Mouse (Mus musculus) forebrain, embryonic 16.5 days (tissue): ENCODE data around the gene Il1f8. TPM values are rescaled to one million over a fixed set of nuclear protein-coding genes. Genes with fewer than 3 reads are reported as not detected.

ENCODE experiments used
- ATAC-seq: fragments of 200-750 bp; cut with Nextera tagmentation; 2 replicates; pipeline ENCODE4 v1.8.0; 2017; ENCODE audit warnings: mild to moderate bottlenecking, moderate library complexity
- H3K27ac ChIP-seq: fragments of 300-500 bp; sonication (generic); 2 replicates; pipeline ENCODE4 v1.5.1; 2014; ENCODE audit warnings: low read length, control low read depth
- H3K27me3 ChIP-seq: fragments of 300-500 bp; sonication (generic); replicated peaks from 2 replicates; pipeline ENCODE4 v1.6.1; 2014; ENCODE audit warnings: low read length; ENCODE audit not compliant: control insufficient read depth, insufficient read depth
- H3K36me3 ChIP-seq: fragments of 300-500 bp; sonication (generic); 2 replicates; pipeline ENCODE4 v1.6.1; 2014; ENCODE audit not compliant: control insufficient read depth, insufficient read depth
- H3K4me1 ChIP-seq: fragments of 300-500 bp; sonication (generic); replicated peaks from 2 replicates; pipeline ENCODE4 v1.6.1; 2014; ENCODE audit warnings: low read length; ENCODE audit not compliant: control insufficient read depth, insufficient read depth
- H3K4me2 ChIP-seq: fragments of 300-500 bp; sonication (generic); 2 replicates; pipeline ENCODE4 v1.6.1; 2014; ENCODE audit warnings: mild to moderate bottlenecking, low read length, control low read depth
- H3K4me3 ChIP-seq: fragments of 300-500 bp; sonication (generic); replicated peaks from 2 replicates; pipeline ENCODE4 v1.5.1; 2014; ENCODE audit warnings: mild to moderate bottlenecking, low read length, control low read depth
- H3K9ac ChIP-seq: fragments of 300-500 bp; sonication (generic); replicated peaks from 2 replicates; pipeline ENCODE4 v1.6.1; 2014; ENCODE audit warnings: low read depth, low read length, control low read depth
- H3K9me3 ChIP-seq: fragments of 300-500 bp; sonication (generic); 2 replicates; pipeline ENCODE4 v1.6.1; 2016; ENCODE audit warnings: low read length; ENCODE audit not compliant: control insufficient read depth
- WGBS: fragments of 180-500 bp; shearing (Covaris S2); extraction: QIAGEN DNeasy Blood & Tissue Kit; methylation state at CpG from one replicate; pipeline ENCODE4 v1.1.7; 2014; 5-methylcytosine and 5-hydroxymethylcytosine counted together
- polyA plus RNA-seq: library from polyadenylated mRNA; unstranded; fragments of >200 nt; fragmentation: Nextera tagmentation; extraction: Ambion mirVana; gene quantifications from 2 replicates; pipeline ENCODE4 v1.2.1, GENCODE M21; 2015

Gene Il1f8
- polyA plus RNA-seq, 1 experiment from 2014 or later = not detected

GRCm38 (mm10) chr2:24188189-24188588 is 35.2 kb downstream of the Il1f8 start:
- no peaks in the 10 kb centered on the region for H3K36me3 ChIP-seq
- no peak for ATAC-seq
- H3K4me2 ChIP-seq = no peak overlapping the region
- H3K9me3 ChIP-seq = no peaks in the 10 kb centered on the region
- WGBS = 80% methylated on average over 1 of the region's 1 CpGs
- no peak overlapping the region for H3K27ac ChIP-seq
- H3K27me3 ChIP-seq = no peaks in the 10 kb centered on the region
- H3K4me3 ChIP-seq = no peak overlapping the region
- H3K9ac ChIP-seq = no peak overlapping the region
- H3K4me1 ChIP-seq = no peaks in the 10 kb centered on the region

Other genes with a start within 250 kb of the Il1f8 start
- gene Hnmt, start 103.8 kb upstream of the Il1f8 start, polyA plus RNA-seq = 5.1 and 5.7 TPM in 2 replicates
- gene Tbpl2, start 56.6 kb upstream of the Il1f8 start, polyA plus RNA-seq = not detected in 2 replicates
- gene Il1f9, start 33.3 kb downstream of the Il1f8 start, polyA plus RNA-seq = not detected in 2 replicates
- gene Il1f6, start 62.3 kb downstream of the Il1f8 start, polyA plus RNA-seq = not detected in 2 replicates
- not detected in 2 replicates for gene Il1f5, start 123.8 kb downstream of the Il1f8 start, polyA plus RNA-seq
- not detected in 2 replicates for gene Il1f10, start 138.0 kb downstream of the Il1f8 start, polyA plus RNA-seq
- 0.10 TPM in 1 of 2 replicates, not detected in the other for gene Il1rn, start 183.7 kb downstream of the Il1f8 start, polyA plus RNA-seq
- 0.20 and 0.52 TPM in 2 replicates for gene Psd4, start 214.4 kb downstream of the Il1f8 start, polyA plus RNA-seq